Mouse (Mus musculus): ENCODE data around the gene Tmem131l. TPM values are rescaled to one million over a fixed set of nuclear protein-coding genes. Genes with fewer than 3 reads are reported as not detected.

Gene Tmem131l
- polyA plus RNA-seq, 1 experiment = 22.6 TPM

DNA sequence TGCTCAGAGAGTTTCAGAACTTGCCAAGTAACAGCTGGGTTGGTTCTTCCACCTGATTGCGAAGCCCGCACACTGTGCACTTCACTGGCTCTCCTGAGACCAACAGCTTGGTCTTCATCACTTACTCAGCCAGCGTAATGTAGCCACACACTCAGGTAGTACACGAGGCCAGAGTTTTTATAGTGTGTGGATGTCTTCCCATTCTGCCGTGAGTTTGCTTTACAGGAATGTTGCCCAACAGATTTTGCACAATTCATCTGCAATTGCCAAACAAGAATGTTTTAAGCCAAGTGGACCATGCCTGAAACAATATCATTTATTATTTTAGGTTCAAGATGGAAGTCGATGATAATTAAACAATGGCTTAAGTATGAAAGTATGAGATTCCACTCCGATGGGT is 180.4 kb downstream of the Tmem131l start:
- Histone ChIP-seq H3K4me1 (ENCODE audit: control insufficient read depth, insufficient read depth, low read length) (0 out of 2 replicates have a peak, but pooled peaks cover 3% of the 10 kb centered on the region), H3K27ac (ENCODE audit: insufficient read depth, low read length) (no peak overlapping the region), H3K4me3 (ENCODE audit: insufficient read depth, low read length) (no peak overlapping the region)
- TF ChIP-seq POLR2A (IDR thresholded peaks at IDR 0.05; ENCODE audit: low read depth, low read length) (no peak), CTCF (IDR thresholded peaks at IDR 0.05; ENCODE audit: borderline replicate concordance, insufficient read depth, low read length) (no peak)

DNA sequence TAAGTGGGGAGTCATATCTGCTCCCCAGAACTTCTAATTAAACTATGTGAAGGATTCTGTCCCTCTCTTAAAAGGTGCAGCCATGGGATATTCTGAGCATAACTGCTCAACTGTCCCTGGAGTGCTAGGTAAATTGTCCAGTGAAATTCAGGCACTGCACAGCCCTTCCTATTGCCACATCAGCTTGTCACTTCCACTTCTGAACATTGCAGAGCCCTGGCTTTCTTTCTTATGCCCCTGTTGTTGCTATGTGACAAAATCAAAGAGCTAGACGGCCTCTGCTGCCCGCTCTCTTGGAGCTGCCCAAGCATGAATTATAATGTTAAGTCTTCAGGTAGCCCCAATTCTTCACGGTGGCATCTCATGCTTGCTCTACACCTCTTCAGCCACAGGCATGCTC is 180.9 kb downstream of the Tmem131l start:
- Histone ChIP-seq H3K27ac (ENCODE audit: insufficient read depth, low read length) (no peak overlapping the region), H3K4me3 (ENCODE audit: insufficient read depth, low read length) (no peak overlapping the region), H3K4me1 (ENCODE audit: control insufficient read depth, insufficient read depth, low read length) (0 out of 2 replicates have a peak, but pooled peaks cover 3% of the 10 kb centered on the region)
- TF ChIP-seq POLR2A (IDR thresholded peaks at IDR 0.05; ENCODE audit: low read depth, low read length) (no peak), CTCF (IDR thresholded peaks at IDR 0.05; ENCODE audit: borderline replicate concordance, insufficient read depth, low read length) (no peak)

DNA sequence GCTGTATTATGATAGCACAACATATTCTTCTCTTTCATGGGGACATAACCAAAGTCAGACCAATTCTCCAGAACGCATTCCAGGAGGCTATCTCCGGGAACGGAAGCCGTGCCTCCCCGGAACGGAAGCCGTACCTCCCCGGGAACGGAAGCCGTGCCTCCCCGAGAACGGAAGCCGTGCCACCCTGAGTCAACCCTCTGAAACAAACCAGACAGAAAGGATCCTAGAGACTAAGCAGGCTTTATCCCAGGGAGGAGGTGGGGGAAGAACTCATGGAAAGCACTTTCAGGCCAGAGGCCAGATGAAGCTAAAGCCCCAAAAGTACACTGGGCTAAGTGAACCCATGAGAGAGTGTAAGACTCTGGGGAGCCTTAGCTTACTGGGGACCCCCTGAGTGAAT is 182.4 kb downstream of the Tmem131l start:
- TF ChIP-seq CTCF (IDR thresholded peaks at IDR 0.05; ENCODE audit: borderline replicate concordance, insufficient read depth, low read length) = no peak
- TF ChIP-seq POLR2A (IDR thresholded peaks at IDR 0.05; ENCODE audit: low read depth, low read length) = no peak
- no peak overlapping the region for H3K27ac ChIP-seq (ENCODE audit: insufficient read depth, low read length)
- no peaks in the 10 kb centered on the region for H3K4me1 ChIP-seq (ENCODE audit: control insufficient read depth, insufficient read depth, low read length)
- no peak overlapping the region for H3K4me3 ChIP-seq (ENCODE audit: insufficient read depth, low read length)

DNA sequence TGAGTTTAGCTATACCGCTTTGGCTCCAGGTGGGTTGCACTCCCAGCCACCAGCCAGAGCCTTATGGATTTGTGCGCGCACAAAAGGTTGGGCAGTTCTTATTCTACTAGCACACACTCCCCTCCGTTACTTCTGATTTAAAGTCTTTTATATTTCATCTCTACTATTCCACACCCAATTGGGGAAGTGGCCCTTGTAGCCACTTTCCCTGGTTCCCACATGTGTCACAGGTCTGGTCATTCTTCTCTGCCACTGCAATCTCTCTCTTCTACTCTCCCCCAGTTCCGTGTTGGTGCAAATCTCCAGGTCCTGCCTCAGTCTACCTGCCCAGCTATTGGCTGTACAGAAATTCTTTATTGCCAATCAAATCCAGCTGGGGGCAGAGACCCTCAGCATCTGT is 184.3 kb downstream of the Tmem131l start:
- Histone ChIP-seq H3K4me3 (ENCODE audit: insufficient read depth, low read length) (no peak overlapping the region), H3K27ac (ENCODE audit: insufficient read depth, low read length) (no peak overlapping the region), H3K4me1 (ENCODE audit: control insufficient read depth, insufficient read depth, low read length) (no peaks in the 10 kb centered on the region)
- TF ChIP-seq CTCF (IDR thresholded peaks at IDR 0.05; ENCODE audit: borderline replicate concordance, insufficient read depth, low read length) = no peak
- TF ChIP-seq POLR2A (IDR thresholded peaks at IDR 0.05; ENCODE audit: low read depth, low read length) = no peak

DNA sequence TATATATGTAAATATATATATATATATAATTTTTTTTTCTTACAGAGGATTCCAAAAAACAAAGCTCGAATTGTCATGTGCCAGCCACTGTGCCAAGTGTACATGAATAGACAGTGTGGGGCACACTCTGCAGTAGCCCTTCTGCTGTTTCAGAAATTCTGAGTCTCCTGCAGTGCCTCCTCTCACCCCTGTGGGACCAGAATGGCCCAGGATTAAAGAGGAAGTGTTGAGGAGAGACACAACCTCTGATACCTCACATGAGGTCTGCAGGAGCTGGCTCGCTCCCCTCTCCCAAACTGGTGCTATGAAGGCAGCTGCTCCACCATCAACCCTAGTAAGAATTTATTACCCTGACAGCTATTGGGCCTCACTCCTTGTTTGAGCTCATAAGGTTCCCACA is 190.6 kb downstream of the Tmem131l start:
- Histone ChIP-seq H3K4me3 (ENCODE audit: insufficient read depth, low read length) (no peak overlapping the region), H3K4me1 (ENCODE audit: control insufficient read depth, insufficient read depth, low read length) (peaks cover 7% of the 10 kb centered on the region; the same call in 1 of the 2 replicates), H3K27ac (ENCODE audit: insufficient read depth, low read length) (no peak overlapping the region)
- TF ChIP-seq CTCF (IDR thresholded peaks at IDR 0.05; ENCODE audit: borderline replicate concordance, insufficient read depth, low read length) = no peak
- TF ChIP-seq POLR2A (IDR thresholded peaks at IDR 0.05; ENCODE audit: low read depth, low read length) = no peak

Other genes with a start within 250 kb of the Tmem131l start
- gene Tlr2, start 198.4 kb downstream of the Tmem131l start, polyA plus RNA-seq (2011; ENCODE audit: insufficient read length, low read depth, missing spikeins) = 3.1 and 4.7 TPM in 2 replicates
- gene Mnd1, start 115.6 kb upstream of the Tmem131l start, polyA plus RNA-seq (2011; ENCODE audit: insufficient read length, low read depth, missing spikeins) = 4.0 and 5.4 TPM in 2 replicates
- not detected in 2 replicates for gene Gm6525, start 133.9 kb upstream of the Tmem131l start, polyA plus RNA-seq (2011; ENCODE audit: insufficient read length, low read depth, missing spikeins)

Data from embryonic fibroblast, embryonic 13.5 days (primary cell).